Mouse (Mus musculus) megakaryocyte, embryonic 14.5 days (primary cell): ENCODE measurements around the gene Nlgn1. TPM values are rescaled to one million over a fixed set of nuclear protein-coding genes. Genes with fewer than 3 reads are reported as not detected.

Experiments
- H3K27me3 ChIP-seq: replicated peaks from 2 replicates; pipeline ENCODE3; 2012; ENCODE audit warnings: inconsistent platforms
- H3K36me3 ChIP-seq: replicated peaks from 2 replicates; pipeline ENCODE3; 2012; ENCODE audit warnings: low read length, inconsistent platforms, mixed read lengths
- H3K4me1 ChIP-seq: 2 replicates; pipeline ENCODE4 v1.6.1; 2012; ENCODE audit warnings: inconsistent platforms
- H3K4me3 ChIP-seq: replicated peaks from 2 replicates; pipeline ENCODE3; 2012; ENCODE audit warnings: moderate library complexity, mild to moderate bottlenecking, inconsistent platforms
- H3K9me3 ChIP-seq: 2 replicates; pipeline ENCODE4 v1.6.1; 2012; ENCODE audit warnings: inconsistent platforms
- FLI1 ChIP-seq: IDR thresholded peaks from 2 replicates; pipeline ENCODE4 v1.6.1; 2012; ENCODE audit warnings: low read length, inconsistent platforms, mixed read lengths
- GATA1 ChIP-seq: IDR thresholded peaks from 3 replicates; pipeline ENCODE4 v1.6.1; 2012; ENCODE audit warnings: mixed read lengths, low read length, inconsistent platforms, borderline replicate concordance
- polyA plus RNA-seq: library from polyadenylated mRNA; stranded (reverse); fragments of >175 nt; gene quantifications from 2 replicates; pipeline ENCODE4 v1.2.3, GENCODE M21; 2012; ENCODE audit warnings: low replicate concordance; ENCODE audit not compliant: insufficient read depth

Nlgn1 gene
- polyA plus RNA-seq, 1 experiment, result 0.13 TPM

GRCm38 (mm10) chr3:26324510-26324909 lies 7.8 kb downstream of the Nlgn1 start:
- no peaks in the 10 kb centered on the region for H3K4me1 ChIP-seq
- TF ChIP-seq GATA1 (no peak), FLI1 (no peak)
- no peaks in the 10 kb centered on the region for H3K9me3 ChIP-seq
- no peak overlapping the region for H3K4me3 ChIP-seq
- H3K36me3 ChIP-seq, result no peaks in the 10 kb centered on the region
- no peaks in the 10 kb centered on the region for H3K27me3 ChIP-seq

GRCm38 (mm10) chr3:26317397-26317796 lies 14.9 kb downstream of the Nlgn1 start:
- no peaks in the 10 kb centered on the region for H3K4me1 ChIP-seq
- H3K4me3 ChIP-seq, result no peak overlapping the region
- no peaks in the 10 kb centered on the region for H3K36me3 ChIP-seq
- H3K9me3 ChIP-seq, result no peaks in the 10 kb centered on the region
- no peak for TF ChIP-seq GATA1
- no peak for TF ChIP-seq FLI1
- no peaks in the 10 kb centered on the region for H3K27me3 ChIP-seq

- H3K9me3 ChIP-seq, result no peaks in the 10 kb centered on the region
- H3K4me3 ChIP-seq, result no peak overlapping the region
- no peaks in the 10 kb centered on the region for H3K27me3 ChIP-seq
- H3K4me1 ChIP-seq, result no peaks in the 10 kb centered on the region
- H3K36me3 ChIP-seq, result no peaks in the 10 kb centered on the region
- TF ChIP-seq GATA1 (no peak), FLI1 (no peak)
Observed at GRCm38 (mm10) chr3:26297869-26298268, 34.4 kb downstream of the Nlgn1 start.

- TF ChIP-seq GATA1 (no peak), FLI1 (no peak)
- H3K36me3 ChIP-seq, result no peaks in the 10 kb centered on the region
- H3K4me1 ChIP-seq, result no peaks in the 10 kb centered on the region
- no peak overlapping the region for H3K4me3 ChIP-seq
- no peaks in the 10 kb centered on the region for H3K27me3 ChIP-seq
- no peaks in the 10 kb centered on the region for H3K9me3 ChIP-seq
Observed at GRCm38 (mm10) chr3:26270894-26271795, 61.1 kb downstream of the Nlgn1 start.

- TF ChIP-seq FLI1, result no peak
- TF ChIP-seq GATA1, result no peak
- Histone ChIP-seq H3K4me1 (no peaks in the 10 kb centered on the region), H3K4me3 (no peak overlapping the region), H3K9me3 (no peaks in the 10 kb centered on the region), H3K36me3 (no peaks in the 10 kb centered on the region), H3K27me3 (no peaks in the 10 kb centered on the region)
Observed at GRCm38 (mm10) chr3:26246564-26246963, 85.7 kb downstream of the Nlgn1 start.

GRCm38 (mm10) chr3:26243274-26243673 lies 89.0 kb downstream of the Nlgn1 start:
- Histone ChIP-seq H3K36me3 (no peaks in the 10 kb centered on the region), H3K4me3 (no peak overlapping the region), H3K27me3 (no peaks in the 10 kb centered on the region), H3K4me1 (no peaks in the 10 kb centered on the region), H3K9me3 (no peaks in the 10 kb centered on the region)
- TF ChIP-seq FLI1, result no peak
- no peak for TF ChIP-seq GATA1

- Histone ChIP-seq H3K4me3 (no peak overlapping the region), H3K4me1 (no peaks in the 10 kb centered on the region)
- TF ChIP-seq GATA1 (no peak), FLI1 (no peak)
Observed at GRCm38 (mm10) chr3:26230006-26230405, 102.3 kb downstream of the Nlgn1 start.

GRCm38 (mm10) chr3:26228827-26229226 lies 103.4 kb downstream of the Nlgn1 start:
- H3K36me3 ChIP-seq, result no peaks in the 10 kb centered on the region
- H3K4me1 ChIP-seq, result no peaks in the 10 kb centered on the region
- no peak overlapping the region for H3K4me3 ChIP-seq
- TF ChIP-seq FLI1, result no peak
- no peak for TF ChIP-seq GATA1
- H3K9me3 ChIP-seq, result no peaks in the 10 kb centered on the region
- no peaks in the 10 kb centered on the region for H3K27me3 ChIP-seq

More at GRCm38 (mm10) chr3:26230006-26230405, 102.3 kb downstream of the Nlgn1 start:
- Histone ChIP-seq H3K27me3 (no peaks in the 10 kb centered on the region), H3K36me3 (no peaks in the 10 kb centered on the region), H3K9me3 (no peaks in the 10 kb centered on the region)

GRCm38 (mm10) chr3:26228172-26228781 lies 104.0 kb downstream of the Nlgn1 start:
- Histone ChIP-seq H3K4me1 (no peaks in the 10 kb centered on the region), H3K36me3 (no peaks in the 10 kb centered on the region), H3K4me3 (no peak overlapping the region), H3K27me3 (no peaks in the 10 kb centered on the region), H3K9me3 (no peaks in the 10 kb centered on the region)
- TF ChIP-seq FLI1 (no peak), GATA1 (no peak)

GRCm38 (mm10) chr3:26223500-26223899 lies 108.8 kb downstream of the Nlgn1 start:
- TF ChIP-seq GATA1 (no peak), FLI1 (no peak)
- no peaks in the 10 kb centered on the region for H3K4me1 ChIP-seq
- H3K27me3 ChIP-seq, result no peaks in the 10 kb centered on the region
- no peak overlapping the region for H3K4me3 ChIP-seq
- no peaks in the 10 kb centered on the region for H3K36me3 ChIP-seq
- no peaks in the 10 kb centered on the region; the same call in 1 of the 2 replicates for H3K9me3 ChIP-seq
